8 mouse cellular contexts compared by ENCODE assay signal in the genomic region with DNA sequence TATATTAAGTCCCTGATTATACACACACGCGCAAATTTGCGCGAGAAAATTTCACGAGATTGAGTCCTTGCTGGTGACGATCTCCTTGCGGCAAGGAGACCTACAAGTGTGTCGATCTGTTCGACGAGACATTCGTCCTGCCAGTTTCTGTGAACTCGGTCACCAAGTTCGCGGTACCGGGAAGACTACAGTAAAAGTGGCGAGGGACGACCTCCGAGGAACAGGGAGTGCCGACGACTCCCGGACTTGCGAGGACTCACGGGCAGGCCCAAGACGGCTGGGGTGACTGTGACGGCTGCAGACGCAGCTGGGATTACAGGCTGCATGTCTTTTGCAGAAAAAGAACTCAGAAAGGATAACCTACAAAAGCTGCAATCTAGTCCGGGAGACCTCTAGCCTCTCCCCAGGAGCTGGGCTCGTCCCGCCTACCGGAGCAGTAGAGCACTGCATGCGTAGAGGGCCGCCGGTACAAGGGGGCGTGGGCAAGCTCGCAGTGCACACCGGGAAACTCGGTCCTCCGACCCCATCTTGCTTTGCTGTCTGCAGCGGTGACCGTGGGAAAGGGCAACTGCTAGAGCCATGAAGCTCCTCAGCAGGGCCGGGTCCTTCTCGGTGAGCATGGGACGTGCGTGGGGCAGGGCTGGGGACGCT. TPM values are rescaled to one million over a fixed set of nuclear protein-coding genes. Genes with fewer than 3 reads are reported as not detected.
A peak's percentile ranks its signal among the peaks of the same experiment; 100 is the strongest.
DNase-seq lines count a peak whose midpoint lies in the region; ATAC-seq and TF ChIP-seq lines count a peak whose summit lies in the region.

TSS of gene Uqcrc2 (plus strand) at position 466 of the 651 bp plus-strand sequence.

- peak within 1 kb of the TSS; percentile 99 for H3K27ac ChIP-seq in gastrocnemius, adult 2 months
- H3K27ac ChIP-seq in hindbrain, postnatal 0 days = peak within 1 kb of the TSS; percentile 91
- peak within 1 kb of the TSS; percentile 97 for H3K27ac ChIP-seq in left cerebral cortex, adult 2 months

- H3K9ac ChIP-seq in hindbrain, postnatal 0 days (replicated peaks; ENCODE audit: low read length) = peak within 1 kb of the TSS; percentile 73

- peak; percentile 67 for TF ChIP-seq CTCF in gastrocnemius, adult 2 months (IDR thresholded peaks at IDR 0.05)
- peak; percentile 82 for TF ChIP-seq CTCF in hindbrain, postnatal 0 days (IDR thresholded peaks at IDR 0.05; ENCODE audit: low read depth)
- TF ChIP-seq CTCF in left cerebral cortex, adult 2 months (IDR thresholded peaks at IDR 0.05) = peak; percentile 70

- H3K4me3 ChIP-seq in gastrocnemius, adult 2 months = peak within 1 kb of the TSS; percentile 90
- H3K4me3 ChIP-seq in hindbrain, postnatal 0 days (ENCODE audit: low read length) = peak within 1 kb of the TSS; percentile 72
- peak within 1 kb of the TSS; percentile 87 for H3K4me3 ChIP-seq in left cerebral cortex, adult 2 months

- H3K4me2 ChIP-seq in hindbrain, postnatal 0 days (ENCODE audit: low read depth, low read length) = peak within 1 kb of the TSS; percentile 79

- H3K27me3 ChIP-seq in hindbrain, postnatal 0 days (ENCODE audit: insufficient read depth, low read length) = no peaks in the 10 kb centered on the region

- H3K4me1 ChIP-seq in hindbrain, postnatal 0 days (ENCODE audit: insufficient read depth, low read length) = 0 out of 2 replicates have a peak, but pooled peaks cover 5% of the 10 kb centered on the region

- peak; percentile 78 for DNase-seq in WW6 (ENCODE audit: low read depth, low spot score)
- DNase-seq in cerebellum, postnatal 4 days (ENCODE audit: low spot score in 2 of 2) = peak; percentile 64 to 83
- DNase-seq in gastrocnemius, adult 2 months = peak; percentile 91
- peak; percentile 94 for DNase-seq in hindbrain, postnatal 0 days (ENCODE audit: low spot score)
- DNase-seq in left cerebral cortex, adult 2 months (ENCODE audit: extremely low spot score in 1 of 2, low spot score in 2 of 2) = peak; percentile 85
- DNase-seq in right cerebral cortex, adult 2 months (ENCODE audit: low spot score in 2 of 2) = peak; percentile 85 to 87
- peak; percentile 87 for DNase-seq in urinary bladder, postnatal 14 days (ENCODE audit: low spot score)

- intact Hi-C loops in gastrocnemius, adult 2 months (cut with DNase I) = loop anchor here (5.0 kb wide), 2 partner anchors 282 to 843 kb away; partner anchors contain the start of genes Eri2, Polr3e and Rexo5
- intact Hi-C loops in left cerebral cortex, adult 2 months (cut with DNase I) = loop anchor here (10.0 kb wide), 2 partner anchors 400 to 490 kb away; partner anchors contain the start of gene Mettl9

- WGBS in hindbrain, postnatal 0 days = under 1% methylated on average over 45 of the region's 45 CpGs

- H3K36me3 ChIP-seq in hindbrain, postnatal 0 days (ENCODE audit: insufficient read depth, low read length) = peaks cover 14% of the 10 kb centered on the region

- peak; percentile 99 for ATAC-seq in hindbrain, postnatal 0 days
- ATAC-seq in megakaryocyte, adult 5-6 weeks (ENCODE audit: poor library complexity, severe bottlenecking) = peak; percentile 95

- no peaks in the 10 kb centered on the region for H3K9me3 ChIP-seq in hindbrain, postnatal 0 days (ENCODE audit: low read length)

RNA-seq across cellular contexts. Expression of gene Uqcrc2, which starts in this region (rescaled TPM):
- 100 to 1,000 TPM; 459 to 637 TPM for total RNA-seq in gastrocnemius, adult 2 months (2021)
- total RNA-seq in hindbrain, postnatal 0 days (2014; rRNA removed) = 151 and 165 TPM in 2 replicates
- polyA plus RNA-seq in hindbrain, postnatal 0 days (2015; fragmentation: Nextera tagmentation; extraction: Ambion mirVana) = 244 and 258 TPM in 2 replicates
- total RNA-seq in left cerebral cortex, adult 2 months (2021) = 100 to 1,000 TPM; 234 to 239 TPM
- total RNA-seq in megakaryocyte, adult 5-6 weeks (2015) = 143 and 172 TPM in 2 replicates
- total RNA-seq in megakaryocyte, adult 5-6 weeks (2017) = 115 and 116 TPM in 2 replicates

Comparison
In these comparisons a context has a peak if more than half of its experiments do, and no peak if none do; other contexts are left out.
1. Peak in every context shown above with its lines: DNase-seq, ATAC-seq, H3K4me3 ChIP-seq and H3K27ac ChIP-seq.